Mouse (Mus musculus) midbrain, postnatal 0 days (tissue): Measurements from ENCODE around the gene Tiparp. TPM values are rescaled to one million over a fixed set of nuclear protein-coding genes. Genes with fewer than 3 reads are reported as not detected.
A peak's percentile ranks its signal among the peaks of the same experiment; 100 is the strongest.

Experiments used
- ATAC-seq: fragments of 200-750 bp; cut with Nextera tagmentation; 2 replicates; pipeline ENCODE4 v1.8.0; 2017; ENCODE audit warnings: moderate number of reproducible peaks, mild to moderate bottlenecking, moderate TSS enrichment, moderate library complexity; ENCODE audit not compliant: low FRiP score
- DNase-seq: peaks from one replicate; pipeline ENCODE4 v3.0.0-alpha.2; 2015; ENCODE audit warnings: low spot score
- H3K27ac ChIP-seq: fragments of 300-500 bp; sonication (generic); 2 replicates; pipeline ENCODE4 v1.5.1; 2014; ENCODE audit warnings: low read depth, mild to moderate bottlenecking, low read length, mixed read lengths
- H3K27me3 ChIP-seq: fragments of 300-500 bp; sonication (generic); 2 replicates; pipeline ENCODE4 v1.6.1; 2014; ENCODE audit warnings: low read length, control low read depth, mixed read lengths; ENCODE audit not compliant: insufficient read depth
- H3K36me3 ChIP-seq: fragments of 300-500 bp; sonication (generic); 2 replicates; pipeline ENCODE4 v1.6.1; 2014; ENCODE audit warnings: low read length, control low read depth, mixed read lengths; ENCODE audit not compliant: insufficient read depth
- H3K4me1 ChIP-seq: fragments of 300-500 bp; sonication (generic); 2 replicates; pipeline ENCODE4 v1.6.1; 2014; ENCODE audit warnings: mild to moderate bottlenecking, control low read depth, antibody characterized with exemption, low read length, mixed read lengths; ENCODE audit not compliant: insufficient read depth
- H3K4me2 ChIP-seq: fragments of 300-500 bp; sonication (generic); 2 replicates; pipeline ENCODE4 v1.6.1; 2014; ENCODE audit warnings: low read depth, mild to moderate bottlenecking, low read length, mixed read lengths; ENCODE audit not compliant: poor library complexity, severe bottlenecking
- H3K4me3 ChIP-seq: fragments of 300-500 bp; sonication (generic); 2 replicates; pipeline ENCODE4 v1.5.1; 2014; ENCODE audit warnings: low read depth, mild to moderate bottlenecking, low read length, moderate library complexity
- H3K9ac ChIP-seq: fragments of 300-500 bp; sonication (generic); replicated peaks from 2 replicates; pipeline ENCODE4 v1.6.1; 2014; ENCODE audit warnings: mild to moderate bottlenecking, low read length, moderate library complexity, mixed read lengths; ENCODE audit not compliant: poor library complexity, severe bottlenecking
- H3K9me3 ChIP-seq: fragments of 300-500 bp; sonication (generic); 2 replicates; pipeline ENCODE4 v1.6.1; 2016; ENCODE audit warnings: low read length, control low read depth
- CTCF ChIP-seq: IDR thresholded peaks from 2 replicates; pipeline ENCODE4 v1.5.1; 2016; ENCODE audit warnings: antibody characterized with exemption, mild to moderate bottlenecking
- WGBS: fragments of 180-500 bp; shearing (Covaris S2); extraction: QIAGEN DNeasy Blood & Tissue Kit; methylation state at CpG from one replicate; pipeline ENCODE4 v1.1.7; 2014; 5-methylcytosine and 5-hydroxymethylcytosine counted together
- polyA plus RNA-seq: library from polyadenylated mRNA; unstranded; fragments of >200 nt; fragmentation: Nextera tagmentation; extraction: Ambion mirVana; gene quantifications from 2 replicates; pipeline ENCODE4 v1.2.1, GENCODE M21; 2015
- total RNA-seq: library from RNA; depleted of rRNA; stranded (reverse); fragments of >200 nt; gene quantifications from 2 replicates; pipeline ENCODE4 v1.2.3, GENCODE M21; 2014

The Tiparp gene
- total and polyA plus RNA-seq, 2 experiments from 2014 or later, result 15.3 to 15.8 TPM

DNA sequence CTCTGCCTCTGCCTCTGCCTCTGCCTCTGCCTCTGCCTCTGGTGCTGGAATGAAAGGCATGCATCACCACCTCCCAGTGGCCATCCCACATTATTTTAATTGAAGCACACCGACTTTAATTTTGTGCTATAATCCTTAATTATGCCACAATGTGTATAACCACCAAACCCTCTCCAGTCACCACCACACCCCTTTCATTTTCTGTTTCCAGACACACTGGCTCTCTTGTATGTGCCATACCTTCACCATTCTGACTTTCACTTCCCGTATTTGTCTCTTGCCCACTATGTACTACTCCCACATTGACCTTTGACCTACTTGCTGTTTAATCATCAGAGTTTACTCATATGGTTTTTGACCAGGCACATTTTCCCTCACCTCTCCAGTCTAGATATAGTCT is 12.5 kb upstream of the Tiparp start:
- no peak overlapping the region for H3K27ac ChIP-seq
- no peaks in the 10 kb centered on the region for H3K4me1 ChIP-seq
- TF ChIP-seq CTCF, result no peak
- no peak overlapping the region for H3K4me3 ChIP-seq
- DNase-seq (no peak), ATAC-seq (no peak)
- H3K27me3 ChIP-seq, result no peaks in the 10 kb centered on the region
- 94% methylated on average over 2 of the region's 2 CpGs for WGBS
- no peaks in the 10 kb centered on the region for H3K9me3 ChIP-seq
- H3K9ac ChIP-seq, result no peak overlapping the region
- H3K36me3 ChIP-seq, result no peaks in the 10 kb centered on the region
- no peak overlapping the region for H3K4me2 ChIP-seq

DNA sequence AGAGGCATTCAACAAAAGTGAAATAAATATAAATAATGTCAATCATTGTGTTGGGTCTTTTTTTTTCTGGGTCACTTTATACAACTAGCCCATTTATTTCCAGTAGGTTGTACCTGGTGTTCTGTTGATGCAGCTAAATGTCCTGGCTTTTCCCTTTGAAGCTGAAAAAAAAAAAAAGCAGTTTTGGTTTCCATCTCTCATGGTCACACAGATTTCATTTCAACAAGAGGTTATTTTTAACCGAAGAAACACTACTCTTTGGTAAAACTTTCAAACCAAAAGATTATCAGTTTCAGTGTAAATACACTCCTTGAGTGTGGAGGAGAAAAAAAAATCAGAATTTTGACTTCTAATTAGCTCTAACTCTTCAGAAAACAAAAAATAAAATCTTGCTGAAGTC is 11.7 kb upstream of the Tiparp start:
- Histone ChIP-seq H3K9ac (no peak overlapping the region), H3K27me3 (no peaks in the 10 kb centered on the region), H3K27ac (no peak overlapping the region), H3K36me3 (no peaks in the 10 kb centered on the region), H3K4me1 (no peaks in the 10 kb centered on the region), H3K4me2 (no peak overlapping the region), H3K9me3 (no peaks in the 10 kb centered on the region), H3K4me3 (no peak overlapping the region)
- ATAC-seq (no peak), DNase-seq (no peak)
- no peak for TF ChIP-seq CTCF
- WGBS, result 98% methylated on average over 1 of the region's 1 CpGs

DNA sequence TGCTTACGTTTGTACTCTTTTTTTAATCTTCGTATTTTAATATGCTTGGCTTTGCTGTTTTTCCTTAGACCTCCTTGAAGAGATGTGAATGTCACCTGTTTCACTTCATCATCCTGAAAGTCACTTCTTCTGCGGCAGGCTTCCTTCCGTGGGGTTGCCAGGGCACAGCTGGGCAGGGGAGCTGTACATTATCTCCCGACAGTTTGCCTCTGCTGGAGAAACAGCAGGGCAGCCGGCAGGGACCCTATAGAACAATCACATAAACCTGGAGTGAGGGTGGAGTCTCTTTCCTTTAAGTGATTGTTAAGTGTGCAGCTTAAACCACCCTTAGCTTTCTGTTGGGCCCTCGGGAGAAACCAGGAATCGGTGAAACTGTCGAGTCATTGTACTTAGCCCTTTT is 11.1 kb upstream of the Tiparp start:
- no peaks in the 10 kb centered on the region for H3K4me1 ChIP-seq
- no peaks in the 10 kb centered on the region for H3K27me3 ChIP-seq
- H3K4me2 ChIP-seq, result no peak overlapping the region
- ATAC-seq (no peak), DNase-seq (no peak)
- no peak overlapping the region for H3K9ac ChIP-seq
- H3K27ac ChIP-seq, result no peak overlapping the region
- no peaks in the 10 kb centered on the region for H3K9me3 ChIP-seq
- H3K4me3 ChIP-seq, result no peak overlapping the region
- H3K36me3 ChIP-seq, result no peaks in the 10 kb centered on the region
- TF ChIP-seq CTCF, result no peak
- 25% methylated on average over 9 of the region's 9 CpGs for WGBS

DNA sequence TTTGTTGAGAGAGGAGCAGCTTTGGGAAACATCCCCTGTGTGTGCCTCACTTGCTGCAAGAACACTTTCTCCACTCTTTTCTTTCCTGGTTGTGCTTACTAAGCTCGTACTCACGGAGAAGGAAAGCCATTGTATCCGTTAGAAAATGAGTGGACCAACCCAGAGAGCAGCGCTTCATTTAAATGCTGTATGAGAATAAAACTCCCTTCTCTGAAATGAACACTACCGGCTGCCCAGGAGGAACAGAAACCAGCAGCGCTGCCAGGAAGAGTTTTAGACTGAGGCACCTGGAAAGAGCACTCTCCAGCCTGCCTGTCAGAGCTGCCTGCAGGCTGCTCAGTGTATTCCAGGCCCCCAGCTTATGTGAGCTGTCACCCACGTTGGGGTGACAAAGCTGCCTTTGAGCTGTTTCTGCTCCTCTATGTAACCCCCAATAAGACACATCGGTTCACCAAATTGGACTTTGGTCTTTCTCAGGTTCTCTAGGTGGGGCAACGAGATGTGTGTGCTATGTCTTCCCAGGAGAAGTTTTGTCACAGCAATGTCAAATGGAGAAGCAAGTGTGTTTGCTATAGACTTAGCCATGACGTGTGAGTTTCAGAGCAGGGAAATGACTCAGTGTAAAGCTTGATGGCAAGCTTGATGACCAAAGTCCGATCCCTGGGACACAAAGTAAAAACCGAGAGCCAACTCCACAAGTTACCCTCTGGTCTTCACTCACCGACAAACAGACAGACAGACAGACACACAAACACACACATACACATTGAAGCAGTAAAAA is 10.3 kb upstream of the Tiparp start:
- WGBS, result 47% methylated on average over 13 of the region's 13 CpGs
- no peak overlapping the region for H3K4me3 ChIP-seq
- H3K4me2 ChIP-seq, result 0 out of 2 replicates have a peak overlapping the region, but pooled peaks have one; percentile 12
- no peak for ATAC-seq
- no peaks in the 10 kb centered on the region for H3K9me3 ChIP-seq
- no peak for TF ChIP-seq CTCF
- H3K27ac ChIP-seq, result no peak overlapping the region
- H3K36me3 ChIP-seq, result no peaks in the 10 kb centered on the region
- H3K27me3 ChIP-seq, result no peaks in the 10 kb centered on the region
- DNase-seq, result no peak
- H3K4me1 ChIP-seq, result no peaks in the 10 kb centered on the region
- no peak overlapping the region for H3K9ac ChIP-seq

DNA sequence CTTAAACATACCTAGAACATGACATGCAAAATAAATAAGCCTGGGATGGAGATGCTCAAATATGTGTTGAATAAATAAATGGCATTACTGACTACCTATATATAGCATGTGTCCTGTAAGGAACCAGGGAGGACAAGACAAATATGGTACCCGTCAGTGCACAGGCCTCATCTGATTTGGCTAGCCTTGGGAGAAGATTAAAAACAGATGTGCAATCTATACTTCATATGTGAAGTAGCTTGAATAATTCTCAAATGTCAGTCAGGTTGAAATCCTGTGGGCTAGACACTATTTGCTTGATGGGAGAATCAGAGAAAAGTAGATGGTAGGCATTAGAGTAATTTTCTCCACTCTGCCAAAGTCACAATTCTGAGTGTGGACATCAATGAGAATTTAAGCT is 6.8 kb upstream of the Tiparp start:
- no peaks in the 10 kb centered on the region for H3K9me3 ChIP-seq
- ATAC-seq (no peak), DNase-seq (no peak)
- no peak overlapping the region for H3K4me3 ChIP-seq
- TF ChIP-seq CTCF, result no peak
- H3K4me1 ChIP-seq, result no peaks in the 10 kb centered on the region
- H3K27ac ChIP-seq, result no peak overlapping the region
- no peak overlapping the region for H3K4me2 ChIP-seq
- H3K27me3 ChIP-seq, result no peaks in the 10 kb centered on the region
- no peak overlapping the region for H3K9ac ChIP-seq
- 89% methylated on average over 1 of the region's 1 CpGs for WGBS
- no peaks in the 10 kb centered on the region for H3K36me3 ChIP-seq

DNA sequence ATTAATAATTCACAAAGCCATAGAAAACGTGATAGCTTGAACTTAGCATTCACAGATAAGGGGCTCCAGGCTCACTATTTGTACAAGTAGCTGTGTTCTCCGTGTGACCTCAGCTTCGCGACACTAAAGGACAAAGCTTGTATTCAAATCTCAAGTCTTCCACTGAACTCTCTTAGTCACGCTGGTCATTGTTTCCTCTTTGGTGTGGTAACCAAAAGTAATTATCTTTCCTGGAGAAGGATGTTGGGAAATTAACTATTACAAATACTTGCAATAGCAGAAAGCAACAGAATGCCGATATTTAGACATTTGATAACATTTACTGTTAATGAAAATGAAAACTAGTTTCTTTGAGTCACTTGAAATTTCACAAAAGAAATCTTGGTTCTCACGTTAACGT is 4.8 kb upstream of the Tiparp start:
- Histone ChIP-seq H3K27ac (no peak overlapping the region), H3K4me1 (no peaks in the 10 kb centered on the region), H3K9me3 (no peaks in the 10 kb centered on the region), H3K36me3 (no peaks in the 10 kb centered on the region), H3K4me3 (no peak overlapping the region), H3K9ac (no peak overlapping the region), H3K27me3 (no peaks in the 10 kb centered on the region), H3K4me2 (no peak overlapping the region)
- 57% methylated on average over 8 of the region's 8 CpGs for WGBS
- DNase-seq (no peak), ATAC-seq (no peak)
- no peak for TF ChIP-seq CTCF
